Mouse (Mus musculus) cerebellum, adult 11-12 months (tissue): ENCODE measurements around the gene Pfkm.
A peak's percentile ranks its signal among the peaks of the same experiment; 100 is the strongest.

ENCODE experiments used
- DNase-seq: peaks from one replicate; pipeline ENCODE4 v3.0.0; 2022

The Pfkm gene

DNA sequence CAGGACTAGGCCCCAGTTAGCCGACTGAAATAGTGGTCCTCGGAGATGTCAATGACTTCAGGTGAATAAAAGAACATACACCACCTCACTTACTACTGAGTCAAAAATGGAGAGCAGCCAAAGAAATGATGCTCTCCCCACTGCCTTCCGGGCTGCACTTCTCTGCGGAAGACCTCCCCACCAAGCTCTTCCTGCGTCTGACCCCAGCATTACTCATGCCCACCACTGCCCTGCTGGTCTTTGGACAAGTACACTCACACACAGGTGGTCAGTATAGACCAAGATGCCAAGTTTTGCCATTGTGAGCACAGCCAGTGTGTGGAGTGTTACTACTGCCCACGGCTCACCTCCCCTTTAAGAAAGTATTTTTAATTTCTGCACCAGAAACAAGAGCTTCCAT is 10.0 kb downstream of the Pfkm start:
- no peak for DNase-seq

DNA sequence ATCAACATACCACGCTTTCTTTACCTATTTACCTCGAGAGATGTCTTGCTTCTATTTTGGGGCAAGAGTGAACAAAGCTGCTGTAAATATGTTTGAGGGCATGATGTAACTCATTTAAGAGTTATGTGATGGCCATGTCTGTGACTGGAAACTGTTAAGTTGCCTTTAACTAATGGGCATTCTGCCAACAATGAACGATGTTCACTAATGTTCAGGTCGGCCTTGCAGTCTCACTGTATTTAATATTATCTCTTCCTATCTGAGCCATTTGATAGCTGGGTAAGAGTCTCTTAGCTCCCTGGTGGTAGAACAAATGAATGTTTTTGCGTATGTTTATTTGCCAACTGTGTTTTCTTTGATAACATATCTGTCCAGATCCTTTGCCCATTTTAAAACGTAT is 14.1 kb downstream of the Pfkm start:
- DNase-seq, result no peak

DNA sequence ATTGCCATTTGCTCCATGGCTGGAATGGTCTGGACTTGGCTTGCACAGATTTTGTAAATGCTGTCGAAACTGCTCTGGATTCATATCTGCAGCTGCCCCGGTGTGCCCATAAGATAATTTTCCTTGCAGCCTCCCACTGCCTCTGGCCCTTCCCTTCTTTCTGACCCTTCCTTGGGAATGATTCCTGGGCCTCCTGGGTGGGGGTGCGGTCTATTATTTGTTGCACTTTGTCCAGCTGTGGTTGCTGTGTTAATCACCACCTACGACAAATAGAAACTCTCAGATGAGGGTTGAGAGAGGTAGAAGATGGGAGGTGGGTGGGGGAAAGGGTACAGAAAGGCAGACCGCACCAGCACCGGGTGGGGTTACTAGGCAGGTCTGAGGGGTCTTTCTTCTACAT is 14.8 kb downstream of the Pfkm start:
- DNase-seq, result no peak

DNA sequence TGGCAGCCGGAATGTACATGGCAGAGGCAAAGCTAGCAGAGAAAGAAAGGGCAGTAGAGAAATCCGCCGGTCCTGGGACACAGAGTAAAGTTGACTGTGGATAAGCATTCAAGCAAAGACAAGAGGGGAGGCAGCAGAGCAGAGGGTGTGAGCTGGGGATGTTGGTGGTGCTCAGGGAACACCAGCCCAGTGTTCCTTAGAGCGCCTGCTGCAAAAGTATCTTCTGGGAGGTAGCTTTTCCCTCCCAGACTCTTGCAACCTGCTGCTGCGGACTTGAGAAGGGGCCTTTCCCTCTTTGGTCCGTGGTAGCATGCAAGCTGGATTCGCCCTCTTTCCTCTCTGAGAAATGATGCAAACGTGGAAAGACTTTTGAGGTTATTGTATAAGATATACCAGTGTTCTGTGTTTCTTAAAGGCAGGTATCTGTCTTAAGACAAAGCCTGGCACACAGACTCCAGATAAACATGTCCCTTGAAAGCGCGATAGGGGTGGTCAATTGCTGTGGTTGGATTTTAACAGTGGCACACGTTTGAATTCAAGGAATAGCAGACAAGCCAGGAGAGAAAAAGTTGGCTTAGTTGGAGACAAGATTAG is 15.4 kb downstream of the Pfkm start:
- DNase-seq, result no peak

DNA sequence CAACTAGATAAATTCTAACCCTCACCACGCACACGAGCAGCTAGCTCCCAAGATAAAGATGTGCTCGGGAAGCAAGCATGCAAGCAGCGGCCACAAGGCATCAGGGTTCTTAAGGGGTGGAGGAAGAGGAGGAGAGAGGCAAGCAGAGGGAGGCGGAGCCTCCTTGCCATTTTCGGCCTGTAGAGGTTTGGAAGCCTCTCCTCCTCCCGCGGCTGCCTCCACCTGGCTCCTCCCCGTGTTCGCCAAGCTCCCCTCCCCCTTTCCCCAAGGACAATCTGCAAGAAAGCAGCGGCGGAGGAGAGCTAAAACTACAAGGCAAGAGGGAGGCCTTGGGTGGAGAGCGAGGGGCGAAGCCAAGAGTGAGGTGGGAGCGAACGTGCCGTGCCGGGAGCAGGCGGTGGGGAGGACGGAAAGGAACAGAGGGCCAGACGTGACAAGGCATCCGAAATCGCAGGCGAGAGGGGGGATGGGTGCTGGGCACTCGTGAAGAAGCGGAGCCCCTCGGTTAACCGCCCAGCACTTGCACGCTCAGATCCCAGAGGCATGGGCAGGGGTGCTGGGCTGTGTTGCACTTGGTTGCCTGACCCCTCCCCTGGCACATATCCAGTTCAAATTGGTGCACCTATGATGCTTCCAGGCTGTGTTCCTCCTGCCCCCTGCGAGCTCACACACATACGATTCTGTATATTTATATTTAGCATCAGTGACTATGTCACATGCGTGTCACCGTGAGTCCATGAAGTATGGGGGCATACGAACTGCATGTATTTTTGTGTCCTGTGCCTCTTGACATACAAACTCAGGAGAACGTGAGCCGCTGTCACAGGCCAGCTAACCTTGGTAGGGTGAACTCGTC is 16.1 kb downstream of the Pfkm start:
- DNase-seq, result peak; percentile 93

DNA sequence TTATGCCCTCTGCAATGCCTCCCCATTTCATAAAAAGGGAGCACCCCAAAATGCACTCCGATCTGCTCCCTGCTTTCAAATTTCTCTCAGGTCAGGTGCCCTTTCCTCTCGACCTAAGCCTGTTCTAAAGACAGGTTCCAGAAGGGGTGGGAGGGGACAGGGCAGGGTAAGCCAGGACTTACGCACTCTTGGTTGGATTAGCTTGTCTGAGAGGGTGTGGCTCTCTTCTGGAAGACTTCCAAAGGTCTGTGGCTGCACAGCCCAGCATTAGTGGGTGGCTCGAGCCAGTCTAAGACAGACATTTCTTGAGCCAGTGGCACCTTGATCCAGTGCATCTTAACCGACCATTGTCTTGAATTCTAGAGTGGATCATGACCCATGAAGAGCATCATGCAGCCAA is 19.4 kb downstream of the Pfkm start:
- no peak for DNase-seq

DNA sequence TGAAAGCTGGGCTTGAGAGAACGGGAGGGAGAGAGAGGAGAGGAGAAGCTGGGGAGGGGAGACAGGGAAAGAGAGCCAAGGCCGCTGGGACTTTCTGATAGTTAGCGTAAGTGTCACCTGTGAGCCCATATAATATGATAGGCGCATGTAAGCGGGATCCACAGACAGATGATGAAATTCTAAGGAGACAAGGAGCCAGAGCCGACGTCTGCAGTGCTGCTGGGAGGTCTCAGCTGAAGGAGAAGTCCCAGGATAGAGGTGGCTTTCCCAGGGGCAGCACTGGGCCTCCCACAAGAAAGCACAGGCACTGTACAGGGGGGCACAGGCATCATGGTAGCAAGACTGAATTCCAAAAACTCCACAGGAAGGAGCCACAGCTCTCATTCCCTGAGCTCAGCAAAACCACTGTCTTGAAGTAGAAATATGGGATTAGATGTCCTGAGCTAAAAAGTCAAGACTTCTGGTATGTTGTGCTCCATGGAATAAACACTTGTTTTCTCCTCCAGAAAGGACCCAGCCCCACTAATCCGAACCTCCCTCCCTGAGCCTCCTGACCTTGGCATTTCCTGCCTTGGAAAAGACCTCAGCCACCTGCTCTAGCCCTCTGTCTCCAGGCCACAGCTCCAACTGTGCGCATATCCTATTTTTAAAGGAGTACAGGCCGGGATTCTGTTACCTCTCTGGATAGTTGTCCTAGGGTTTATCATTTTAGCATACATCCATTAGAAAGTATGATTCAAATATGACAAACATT is 21.9 kb downstream of the Pfkm start:
- peak; percentile 44 for DNase-seq

DNA sequence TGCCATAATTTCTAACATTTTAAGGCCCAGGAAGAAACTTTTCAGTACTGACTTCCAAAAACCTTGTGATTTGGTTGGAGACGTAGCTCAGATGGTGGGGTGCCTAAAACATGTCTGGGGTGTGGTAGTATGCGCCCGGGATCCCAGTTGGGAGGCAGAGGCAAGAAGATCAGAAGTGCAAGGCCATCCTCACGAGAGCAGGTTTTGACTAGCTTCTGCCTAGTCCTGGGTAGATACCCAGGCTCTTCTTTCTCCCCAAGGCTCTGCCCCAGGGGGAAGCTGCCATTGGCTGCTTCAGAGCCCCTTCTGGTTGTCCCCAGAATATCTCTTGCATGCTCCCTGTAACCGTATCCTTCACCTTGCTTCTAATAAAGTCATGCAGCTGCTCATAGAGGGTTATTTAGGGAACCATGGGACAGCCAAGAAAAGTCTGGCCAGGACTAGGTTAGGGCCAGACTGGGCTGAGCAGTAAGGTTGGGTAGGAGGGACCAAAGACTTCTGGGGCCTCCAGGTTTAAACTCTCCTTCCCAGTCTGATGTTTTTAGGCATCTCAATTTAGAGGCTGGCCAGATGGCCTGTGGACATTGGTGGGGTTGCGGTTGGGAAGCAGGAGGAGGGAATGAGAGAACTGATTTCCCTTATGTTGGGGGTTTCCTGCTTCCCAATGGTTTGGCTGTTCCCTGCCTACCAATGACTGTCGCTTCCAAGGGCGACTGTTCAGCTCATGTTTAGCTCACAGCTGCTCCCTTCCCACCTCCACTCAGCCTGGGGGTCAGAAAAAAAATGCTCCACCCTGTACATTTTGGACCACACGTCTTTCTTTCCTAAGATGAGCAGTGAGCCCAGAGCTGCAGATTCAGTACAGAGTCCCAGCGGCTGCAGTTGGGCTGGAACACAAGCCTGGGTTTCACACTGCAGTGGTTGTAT is 22.7 kb downstream of the Pfkm start:
- no peak for DNase-seq

DNA sequence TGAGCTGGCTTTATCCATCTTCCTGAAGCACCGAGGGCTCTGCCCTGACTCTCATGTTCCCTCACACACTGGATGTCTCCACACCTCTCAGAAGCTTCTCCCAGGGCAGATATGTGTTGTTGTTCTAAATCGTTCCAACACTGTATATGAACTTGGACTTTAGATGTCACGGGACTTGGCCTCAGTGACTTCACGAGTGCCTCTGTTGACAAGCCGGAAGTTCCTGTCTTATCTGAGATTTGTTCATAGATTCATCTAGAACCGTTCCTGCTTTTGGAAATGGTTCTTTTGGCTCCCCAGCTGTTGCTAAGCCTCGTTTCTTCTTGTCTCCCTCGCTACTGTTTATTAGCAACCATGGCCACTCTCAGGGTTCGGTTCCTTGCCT is 23.4 kb downstream of the Pfkm start:
- DNase-seq, result no peak

DNA sequence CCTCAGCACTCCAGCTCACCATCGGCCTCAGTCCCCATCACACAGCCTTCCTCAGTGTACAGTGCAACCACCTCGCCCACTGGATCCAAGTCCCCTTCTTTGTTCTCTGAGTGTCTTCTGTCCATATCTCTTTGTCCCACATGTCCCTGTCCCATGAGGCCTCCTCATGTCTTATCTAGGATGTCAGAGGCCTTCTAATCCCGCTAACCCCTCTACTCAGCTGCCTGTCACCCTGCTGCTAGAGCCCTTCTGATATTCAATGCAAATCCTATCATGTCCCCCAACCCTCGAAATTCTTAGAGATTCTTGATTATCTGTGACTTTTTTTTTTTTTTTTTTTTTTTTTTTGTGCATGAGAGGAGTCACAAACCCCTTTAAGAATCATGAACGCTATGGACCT is 23.9 kb downstream of the Pfkm start:
- DNase-seq, result no peak

DNA sequence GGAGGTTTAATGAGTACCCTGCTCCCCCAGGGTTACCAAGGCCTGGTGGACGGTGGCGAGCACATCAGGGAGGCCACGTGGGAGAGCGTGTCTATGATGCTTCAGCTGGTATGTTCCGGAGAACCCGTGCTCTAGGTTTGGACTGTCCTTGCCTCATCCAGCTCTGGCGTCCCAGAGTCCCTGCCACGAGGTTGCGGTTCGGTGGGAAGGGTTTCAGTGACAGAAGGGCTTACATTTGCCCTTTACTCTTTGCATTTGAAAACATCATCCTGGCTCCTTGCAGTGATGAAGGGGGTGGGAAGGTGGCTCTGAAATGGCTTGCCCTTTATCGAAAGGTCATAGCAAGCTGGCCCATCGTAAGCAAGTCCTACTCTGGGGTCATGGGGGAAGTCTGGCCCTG is 27.0 kb downstream of the Pfkm start:
- no peak for DNase-seq

DNA sequence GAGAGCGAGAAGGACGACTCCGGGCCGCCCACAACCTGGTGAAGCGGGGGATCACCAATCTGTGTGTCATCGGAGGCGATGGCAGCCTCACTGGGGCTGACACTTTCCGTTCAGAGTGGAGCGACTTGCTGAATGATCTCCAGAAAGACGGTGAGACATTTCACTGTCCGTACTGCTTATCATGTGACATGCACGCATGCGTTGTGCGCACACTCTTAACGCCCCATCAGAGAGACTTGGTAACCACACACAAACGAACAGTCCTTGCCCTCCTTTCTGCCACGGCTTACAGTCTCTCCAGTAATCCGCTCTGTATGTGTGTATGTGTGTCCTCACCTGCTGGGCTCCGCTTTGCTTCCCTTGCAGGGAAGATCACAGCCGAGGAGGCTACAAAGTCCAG is 28.4 kb downstream of the Pfkm start:
- DNase-seq, result no peak

DNA sequence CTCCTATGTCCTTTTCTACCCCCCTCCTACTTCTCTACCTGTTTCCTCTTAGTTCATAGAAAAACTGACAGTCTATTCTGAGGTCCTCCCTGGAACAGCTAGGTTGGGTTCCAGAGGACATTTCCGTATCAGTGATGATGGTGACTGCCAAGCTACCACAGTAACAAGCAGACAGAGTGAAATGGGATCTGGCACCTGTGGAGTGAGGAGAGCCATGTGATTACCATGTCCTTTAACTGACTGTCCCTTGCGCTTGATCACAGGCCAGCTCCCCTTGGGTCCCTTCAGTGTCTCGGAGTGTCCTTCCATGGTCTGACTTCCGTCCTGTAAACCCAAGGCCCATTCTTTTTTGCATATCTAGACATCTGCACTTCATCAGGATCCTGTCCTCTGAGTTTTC is 38.6 kb downstream of the Pfkm start:
- no peak for DNase-seq

DNA sequence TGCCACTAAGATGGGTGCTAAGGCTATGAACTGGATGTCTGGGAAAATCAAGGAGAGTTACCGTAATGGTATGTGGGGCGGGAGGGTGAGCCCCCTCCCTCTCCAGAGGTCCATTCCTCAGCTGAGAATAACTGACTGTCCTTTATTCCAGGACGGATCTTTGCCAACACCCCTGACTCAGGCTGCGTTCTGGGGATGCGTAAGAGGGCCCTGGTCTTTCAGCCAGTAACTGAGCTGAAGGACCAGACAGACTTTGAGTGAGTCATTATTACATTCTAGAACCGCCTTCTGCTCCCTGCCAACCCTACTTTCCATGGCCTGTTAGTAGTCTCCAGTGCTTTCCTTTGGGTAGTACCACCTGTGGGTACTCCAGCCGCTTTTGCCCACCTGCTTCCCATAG is 39.1 kb downstream of the Pfkm start:
- DNase-seq, result no peak

DNA sequence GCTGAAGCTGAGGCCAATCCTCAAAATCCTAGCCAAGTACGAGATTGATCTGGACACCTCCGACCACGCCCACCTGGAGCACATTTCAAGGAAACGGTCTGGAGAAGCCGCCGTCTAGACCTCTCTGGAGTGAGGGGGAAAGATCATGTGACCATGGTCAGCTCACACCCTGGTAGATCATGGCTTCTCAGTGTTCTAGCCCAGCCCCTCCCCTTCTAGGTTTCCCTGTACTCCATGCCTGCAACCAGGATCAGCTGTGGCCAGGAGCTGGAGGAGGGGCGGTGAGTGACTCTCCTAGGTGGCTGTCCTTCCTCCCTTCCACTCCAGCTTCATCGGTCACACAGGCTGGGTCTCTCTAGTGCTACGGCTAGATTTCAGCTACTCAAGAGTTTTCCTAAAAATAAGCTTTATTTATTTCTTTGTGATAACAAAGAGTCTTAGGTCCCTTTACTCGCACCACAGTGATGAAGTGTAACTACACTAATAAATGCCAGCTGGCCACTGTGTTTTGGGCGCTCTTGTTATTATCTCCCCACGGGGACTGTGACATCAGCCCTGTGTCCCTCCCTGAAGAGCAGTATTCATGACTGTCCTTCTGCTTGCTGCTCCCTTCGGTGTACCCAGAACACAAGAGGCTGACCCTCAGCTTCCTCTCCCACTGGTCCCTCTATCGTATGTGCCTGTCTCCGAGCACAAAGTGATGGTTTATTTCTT is 39.7 kb downstream of the Pfkm start:
- no peak for DNase-seq

DNA sequence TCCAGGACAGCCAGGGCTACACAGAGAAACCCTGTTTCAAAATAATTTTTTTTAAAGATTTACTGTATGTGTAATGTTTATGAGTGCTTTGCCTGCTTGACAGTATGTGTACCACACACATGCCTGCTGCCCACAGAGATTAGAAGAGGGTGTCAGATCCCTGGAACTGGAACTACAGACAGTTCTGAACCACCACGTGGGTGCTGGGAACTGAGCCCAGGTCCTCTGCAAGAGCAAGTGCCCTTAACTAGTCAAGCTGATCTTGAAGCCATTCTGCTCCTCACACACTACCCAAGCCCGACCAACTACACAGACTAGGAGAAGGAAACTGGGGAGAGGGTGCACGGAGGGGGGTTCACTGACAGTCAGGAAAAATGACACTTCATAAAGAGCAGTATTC is 41.1 kb downstream of the Pfkm start:
- DNase-seq, result no peak

DNA sequence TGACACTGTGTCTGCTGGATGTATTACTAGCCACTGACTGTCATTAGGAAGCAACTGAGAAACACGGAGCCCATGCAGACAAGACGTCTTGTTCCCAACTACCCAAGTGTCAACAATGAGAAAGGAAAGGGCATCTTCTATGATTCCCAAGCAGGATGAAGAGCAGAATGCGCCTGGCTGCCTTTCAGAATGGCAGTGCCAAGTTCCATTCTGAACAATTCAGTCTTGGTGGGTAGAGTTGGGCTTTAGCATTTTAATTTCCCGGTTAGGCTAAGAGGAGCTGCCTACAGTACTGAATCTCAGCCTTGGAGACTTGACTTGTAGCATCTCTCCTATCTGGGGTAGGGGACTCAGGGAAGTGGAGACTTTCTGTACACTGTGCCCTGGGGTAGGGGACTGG is 41.6 kb downstream of the Pfkm start:
- DNase-seq, result no peak

DNA sequence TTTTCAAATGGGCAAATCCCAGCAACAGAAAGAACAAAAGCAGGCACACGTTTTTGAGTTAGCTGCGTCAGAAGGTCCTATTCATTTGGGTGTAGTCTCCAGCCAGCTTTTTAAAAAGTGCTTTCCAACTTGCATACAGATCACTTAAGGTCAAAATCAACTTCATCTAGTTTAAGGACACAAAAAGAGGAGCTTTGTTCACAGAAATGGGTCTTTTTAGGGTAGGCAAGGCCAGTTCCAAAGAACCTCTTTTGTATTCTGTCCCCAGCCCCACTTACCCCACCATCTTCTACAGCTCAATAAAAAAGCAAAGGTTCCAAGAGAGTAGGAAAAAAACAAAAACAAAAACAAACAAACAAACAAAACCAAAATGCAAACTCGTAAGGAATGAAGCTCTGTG is 42.3 kb downstream of the Pfkm start:
- no peak for DNase-seq

DNA sequence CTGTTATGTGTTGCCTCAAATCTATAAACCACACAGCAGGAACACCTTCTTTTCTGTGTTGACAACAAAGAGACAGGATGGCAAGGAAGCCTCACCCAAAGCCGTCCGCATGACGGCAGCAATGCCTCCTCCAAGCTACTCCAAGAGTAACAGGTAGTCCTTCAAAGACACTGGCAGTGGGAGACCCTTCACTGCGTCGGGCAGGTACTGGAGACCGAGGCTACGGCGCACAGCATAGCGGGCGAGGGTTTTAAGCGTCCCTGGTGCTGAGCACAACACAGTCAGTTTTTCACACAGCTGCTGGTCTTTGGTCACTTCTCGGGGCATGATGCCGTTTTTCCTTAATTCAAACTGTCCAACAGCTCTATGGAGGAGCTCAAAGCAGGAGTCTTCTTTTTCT is 43.3 kb downstream of the Pfkm start:
- no peak for DNase-seq

DNA sequence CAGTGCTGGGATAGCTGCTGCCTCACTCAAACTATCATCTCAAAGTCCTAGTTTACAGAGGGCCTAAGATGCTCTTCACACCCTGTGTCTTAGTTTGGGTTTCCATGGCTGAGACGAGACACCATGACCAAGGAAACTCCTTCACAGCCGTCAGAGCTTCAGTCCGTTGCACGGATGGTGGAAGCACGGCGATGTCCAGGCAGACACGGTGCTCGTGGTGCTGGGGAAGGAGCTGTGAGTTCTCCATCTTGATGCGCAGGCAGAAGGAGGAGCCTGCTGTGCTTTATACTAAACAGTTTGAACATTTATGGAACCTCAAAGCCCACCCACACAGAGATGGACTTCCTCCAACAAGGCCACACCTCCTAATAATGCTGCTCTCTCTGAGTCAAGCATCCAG is 44.5 kb downstream of the Pfkm start:
- DNase-seq, result no peak

DNA sequence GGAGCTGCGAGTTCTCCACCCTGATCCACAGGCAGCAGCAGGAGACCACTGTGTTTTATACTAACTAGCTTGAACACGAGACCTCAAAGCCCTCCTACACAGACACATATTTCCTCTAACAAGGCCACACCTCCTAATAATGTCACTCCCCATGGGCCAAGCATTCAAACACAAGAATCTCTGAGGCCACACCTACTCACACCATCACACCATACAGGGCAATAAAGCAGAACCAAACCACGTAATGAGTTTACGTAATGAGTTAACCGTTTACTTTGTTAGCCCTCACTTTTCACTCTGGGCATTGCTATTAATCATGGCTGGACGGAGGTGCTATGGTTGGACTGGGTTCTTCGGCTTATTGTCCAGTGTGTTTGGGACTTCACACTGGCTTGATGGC is 47.4 kb downstream of the Pfkm start:
- no peak for DNase-seq

DNA sequence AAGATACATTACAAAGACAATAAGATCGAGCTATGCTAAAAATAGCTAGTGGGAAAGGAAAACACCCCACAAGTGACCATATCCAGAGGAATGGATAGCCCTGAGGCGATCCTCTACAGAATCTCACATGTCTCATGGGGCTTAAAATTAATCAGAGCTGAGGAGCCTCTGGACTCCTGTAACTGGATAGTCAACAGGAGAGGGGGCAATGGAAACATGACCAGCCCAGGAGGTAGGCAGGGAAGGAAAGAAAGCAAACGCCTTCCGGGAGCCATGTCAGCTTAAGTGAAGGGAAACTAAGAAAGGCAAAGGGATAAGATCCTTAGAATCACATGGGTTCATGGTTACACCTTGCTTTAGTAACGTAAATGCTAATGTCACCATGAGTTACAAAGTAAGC is 48.4 kb downstream of the Pfkm start:
- DNase-seq, result no peak
